Mouse (Mus musculus) bone marrow, adult 2 months (tissue): Measurements from ENCODE around the gene Cfd.

Experiments
- CTCF ChIP-seq: fragments of 200-500 bp; IDR thresholded peaks from 2 replicates; pipeline ENCODE4 v1.5.1; 2011; ENCODE audit warnings: low read length, control low read depth; ENCODE audit not compliant: control insufficient read depth, insufficient read depth
- POLR2A ChIP-seq: fragments of 200-500 bp; IDR thresholded peaks from 2 replicates; pipeline ENCODE4 v1.6.1; 2011; ENCODE audit warnings: low read depth, mild to moderate bottlenecking, control low read depth, low read length, borderline replicate concordance; ENCODE audit not compliant: control insufficient read depth

DNA sequence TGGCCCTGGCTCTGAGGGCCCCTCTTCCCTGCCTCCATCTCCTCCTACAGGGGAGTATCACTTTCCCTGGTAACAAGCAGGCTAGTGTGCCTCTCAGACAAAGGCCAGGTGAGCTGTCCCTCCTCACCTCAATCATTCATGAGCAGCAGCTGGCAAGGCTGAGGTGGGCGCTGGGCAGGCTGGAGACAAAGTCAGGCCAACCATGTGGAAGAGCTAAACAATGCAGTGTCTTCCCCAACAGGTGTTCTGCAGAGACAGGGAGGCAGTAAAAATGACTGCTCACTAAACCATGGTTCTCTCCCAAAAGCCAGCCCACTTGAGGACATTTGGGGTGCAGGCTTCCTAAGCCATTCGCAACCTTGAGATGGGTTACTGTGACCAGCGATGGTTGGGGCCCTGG, 39.0 kb upstream of the Cfd start:
- no peak for TF ChIP-seq CTCF
- no peak for TF ChIP-seq POLR2A
